Mouse (Mus musculus) right cerebral cortex, postnatal 36 days (tissue): ENCODE measurements at regions not wholly inside any gene's neighbourhood (a gene's known extent, or its start where the extent isn't known, plus 50 kb on each side); places are given as distances from the start of the nearest gene placed in this dataset.

Experiments used
- DNase-seq, 2 experiments: peaks; one replicate each; pipeline ENCODE4 v3.0.0; 2022; ENCODE audit warnings: low spot score in 2 of 2, mixed read lengths in 1 of 2

- DNase-seq: no peak
Observed at GRCm38 (mm10) chr1:67359824-67360223, 237.0 kb downstream of the Cps1 start.

GRCm38 (mm10) chr1:67366038-67366437, 243.2 kb downstream of the Cps1 start:
- no peak for DNase-seq

GRCm38 (mm10) chr1:67366485-67366884, 243.7 kb downstream of the Cps1 start:
- no peak for DNase-seq

GRCm38 (mm10) chr1:67382366-67382765, 259.5 kb downstream of the Cps1 start:
- no peak for DNase-seq

GRCm38 (mm10) chr1:67385377-67385776, 262.6 kb downstream of the Cps1 start:
- DNase-seq: no peak

GRCm38 (mm10) chr1:67386877-67387276, 264.1 kb downstream of the Cps1 start:
- no peak for DNase-seq

- peak; percentile 2 to 9 for DNase-seq
Observed at GRCm38 (mm10) chr1:67397757-67398446, 275.1 kb downstream of the Cps1 start.

- no peak for DNase-seq
Observed at GRCm38 (mm10) chr1:67409531-67409930, 286.7 kb downstream of the Cps1 start.

GRCm38 (mm10) chr1:67417196-67417595, 294.4 kb downstream of the Cps1 start:
- DNase-seq: no peak

GRCm38 (mm10) chr1:67428398-67428797, 305.6 kb downstream of the Cps1 start:
- DNase-seq: no peak

GRCm38 (mm10) chr1:67450831-67451230, 328.0 kb downstream of the Cps1 start:
- DNase-seq: no peak

- no peak for DNase-seq
Observed at GRCm38 (mm10) chr1:67464203-67464602, 341.4 kb downstream of the Cps1 start.

- no peak for DNase-seq
Observed at GRCm38 (mm10) chr1:67465527-67465926, 342.7 kb downstream of the Cps1 start.

GRCm38 (mm10) chr1:67477006-67477405, 354.2 kb downstream of the Cps1 start:
- no peak for DNase-seq

- DNase-seq: no peak
Observed at GRCm38 (mm10) chr1:67477966-67478365, 355.1 kb downstream of the Cps1 start.

GRCm38 (mm10) chr1:67481974-67482373, 359.1 kb downstream of the Cps1 start:
- no peak for DNase-seq

- no peak for DNase-seq
Observed at GRCm38 (mm10) chr1:67504140-67504539, 381.3 kb downstream of the Cps1 start.

GRCm38 (mm10) chr1:67505746-67506145, 382.9 kb downstream of the Cps1 start:
- DNase-seq: peak in 1 of 2 experiments; percentile 1

GRCm38 (mm10) chr1:67518295-67518694, 395.5 kb downstream of the Cps1 start:
- no peak for DNase-seq

- no peak for DNase-seq
Observed at GRCm38 (mm10) chr1:67558728-67559127, 435.9 kb downstream of the Cps1 start.

GRCm38 (mm10) chr1:67559179-67559578, 436.4 kb downstream of the Cps1 start:
- DNase-seq: no peak

GRCm38 (mm10) chr1:67571616-67572015, 448.8 kb downstream of the Cps1 start:
- no peak for DNase-seq

GRCm38 (mm10) chr1:67579732-67580131, 456.9 kb downstream of the Cps1 start:
- no peak for DNase-seq
